Mouse (Mus musculus) hindbrain, embryonic 16.5 days (tissue): Measurements from ENCODE around the gene Myh9. TPM values are rescaled to one million over a fixed set of nuclear protein-coding genes. Genes with fewer than 3 reads are reported as not detected.
"Not testable (repeated sequence)": the region's sequence is repeated elsewhere in the genome, so short reads cannot be mapped to it uniquely, and the experiment has no call there.

Experiments
- ATAC-seq: fragments of 200-750 bp; cut with Nextera tagmentation; 2 replicates; pipeline ENCODE4 v1.8.0; 2017; ENCODE audit warnings: moderate TSS enrichment, moderate library complexity
- H3K27ac ChIP-seq: fragments of 300-500 bp; sonication (generic); 2 replicates; pipeline ENCODE4 v1.5.1; 2014; ENCODE audit warnings: low read depth, mild to moderate bottlenecking, control low read depth, low read length, moderate library complexity
- H3K27me3 ChIP-seq: fragments of 300-500 bp; sonication (generic); replicated peaks from 2 replicates; pipeline ENCODE4 v1.6.1; 2014; ENCODE audit warnings: low read length; ENCODE audit not compliant: control insufficient read depth, insufficient read depth
- H3K36me3 ChIP-seq: fragments of 300-500 bp; sonication (generic); 2 replicates; pipeline ENCODE4 v1.6.1; 2014; ENCODE audit warnings: mild to moderate bottlenecking, low read length, moderate library complexity, mixed read lengths; ENCODE audit not compliant: control insufficient read depth, insufficient read depth
- H3K4me1 ChIP-seq: fragments of 300-500 bp; sonication (generic); 2 replicates; pipeline ENCODE4 v1.6.1; 2014; ENCODE audit warnings: low read depth, low read length; ENCODE audit not compliant: control insufficient read depth, insufficient read depth
- H3K4me2 ChIP-seq: fragments of 300-500 bp; sonication (generic); 2 replicates; pipeline ENCODE4 v1.6.1; 2014; ENCODE audit warnings: mild to moderate bottlenecking, low read length, control low read depth, moderate library complexity
- H3K4me3 ChIP-seq: fragments of 300-500 bp; sonication (generic); 2 replicates; pipeline ENCODE4 v1.5.1; 2014; ENCODE audit warnings: mild to moderate bottlenecking, low read length, control low read depth, moderate library complexity
- H3K9ac ChIP-seq: fragments of 300-500 bp; sonication (generic); 2 replicates; pipeline ENCODE4 v1.6.1; 2014; ENCODE audit warnings: low read depth, mild to moderate bottlenecking, control low read depth, low read length, moderate library complexity
- H3K9me3 ChIP-seq: fragments of 300-500 bp; sonication (generic); 2 replicates; pipeline ENCODE4 v1.6.1; 2014; ENCODE audit warnings: mild to moderate bottlenecking, low read length, moderate library complexity; ENCODE audit not compliant: control insufficient read depth
- WGBS: fragments of 180-500 bp; shearing (Covaris S2); extraction: QIAGEN DNeasy Blood & Tissue Kit; methylation state at CpG from one replicate; pipeline ENCODE4 v1.1.7; 2014; 5-methylcytosine and 5-hydroxymethylcytosine counted together
- polyA plus RNA-seq: library from polyadenylated mRNA; unstranded; fragments of >200 nt; fragmentation: Nextera tagmentation; extraction: Ambion mirVana; gene quantifications from 2 replicates; pipeline ENCODE4 v1.2.1, GENCODE M21; 2015

Myh9 gene
- polyA plus RNA-seq, 1 experiment from 2014 or later, result 8.4 TPM

DNA sequence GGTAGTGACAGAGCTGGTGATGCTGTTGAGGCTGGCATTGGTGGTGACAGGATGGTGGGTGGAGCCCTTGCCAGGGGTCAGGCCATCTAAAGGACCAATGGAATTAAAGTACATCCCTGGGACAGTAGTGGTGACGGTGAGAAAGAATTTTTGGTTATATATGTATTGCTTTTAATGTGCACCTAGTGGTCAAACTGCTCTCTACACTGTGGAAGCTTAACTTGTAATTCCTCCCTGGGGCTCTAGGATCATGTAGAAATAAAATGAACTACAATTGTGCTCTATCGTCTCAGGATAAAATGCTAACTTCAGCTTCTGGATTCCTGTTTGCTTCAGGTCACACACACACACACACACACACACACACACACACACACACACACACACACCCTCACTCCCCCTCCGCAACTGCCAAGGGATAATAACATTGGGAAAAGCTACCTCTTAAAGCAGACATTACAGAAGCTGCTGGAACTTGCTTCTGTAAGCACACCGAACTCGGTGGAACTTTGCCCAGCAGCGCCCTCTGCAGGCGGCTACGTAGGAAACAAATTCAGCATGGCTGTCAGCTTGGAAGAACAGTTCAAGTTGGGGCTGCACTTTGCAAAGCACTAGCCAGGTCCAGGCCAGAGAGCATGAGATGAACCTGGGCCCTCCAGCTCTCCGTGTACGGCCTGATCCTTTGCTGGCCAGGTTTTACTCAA lies 117.6 kb downstream of the Myh9 start:
- H3K27ac ChIP-seq, H3K36me3 ChIP-seq, H3K4me2 ChIP-seq, H3K9me3 ChIP-seq, H3K9ac ChIP-seq, H3K4me3 ChIP-seq, H3K4me1 ChIP-seq, H3K27me3 ChIP-seq: not testable (repeated sequence)
- peak; percentile 52; the same call in 1 of the 2 replicates for ATAC-seq
- WGBS, result 24% methylated on average over 2 of the region's 10 CpGs

- not testable (repeated sequence) for H3K4me1 ChIP-seq, H3K27me3 ChIP-seq, ATAC-seq, H3K9me3 ChIP-seq, H3K9ac ChIP-seq, H3K4me2 ChIP-seq, H3K4me3 ChIP-seq, H3K36me3 ChIP-seq, H3K27ac ChIP-seq
- WGBS, result no CpG with 5 or more reads among the region's 3 CpGs
These were observed 120.5 kb downstream of the Myh9 start for GRCm38 (mm10) chr15:77721509-77721908.

GRCm38 (mm10) chr15:77718240-77718639 lies 123.7 kb downstream of the Myh9 start:
- H3K27me3 ChIP-seq, H3K9ac ChIP-seq, H3K4me2 ChIP-seq, H3K9me3 ChIP-seq, H3K36me3 ChIP-seq, H3K27ac ChIP-seq, ATAC-seq, H3K4me3 ChIP-seq, H3K4me1 ChIP-seq: not testable (repeated sequence)
- 85% methylated on average over 2 of the region's 6 CpGs for WGBS

Other genes with a start within 250 kb of the Myh9 start
- gene Apol10b, start 246.1 kb downstream of the Myh9 start, polyA plus RNA-seq, result 0.06 TPM in 1 of 2 replicates, not detected in the other
- not detected in 2 replicates for gene Gm36245, start 242.9 kb downstream of the Myh9 start, polyA plus RNA-seq
- gene Apol11b, start 198.9 kb downstream of the Myh9 start, polyA plus RNA-seq, result not detected in 2 replicates
- not detected in 2 replicates for gene Apol7e, start 143.3 kb downstream of the Myh9 start, polyA plus RNA-seq
- 0.13 and 0.44 TPM in 2 replicates for gene Apol9b, start 113.1 kb downstream of the Myh9 start, polyA plus RNA-seq
- 0.14 and 0.35 TPM in 2 replicates for gene Apol8, start 85.2 kb downstream of the Myh9 start, polyA plus RNA-seq
- gene Txn2, start 86.8 kb upstream of the Myh9 start, polyA plus RNA-seq, result 215 and 216 TPM in 2 replicates
- 8.8 and 9.6 TPM in 2 replicates for gene Foxred2, start 114.5 kb upstream of the Myh9 start, polyA plus RNA-seq
- 158 and 175 TPM in 2 replicates for gene Eif3d, start 128.6 kb upstream of the Myh9 start, polyA plus RNA-seq